Mouse (Mus musculus) C2C12 (cell line): ENCODE results near the gene Ccdc58. TPM values are rescaled to one million over a fixed set of nuclear protein-coding genes. Genes with fewer than 3 reads are reported as not detected.
"Not testable (repeated sequence)": the region's sequence is repeated elsewhere in the genome, so short reads cannot be mapped to it uniquely, and the experiment has no call there.

Experiments
- H3K27me3 ChIP-seq: one replicate; pipeline ENCODE4 v1.6.1; 2011; ENCODE audit not compliant: control insufficient read depth, insufficient read depth, insufficient read length
- H3K36me3 ChIP-seq: one replicate; pipeline ENCODE4 v1.6.1; 2011; ENCODE audit not compliant: control insufficient read depth, insufficient read depth
- H3K4me3 ChIP-seq: one replicate; pipeline ENCODE4 v1.5.1; 2011; ENCODE audit warnings: mild to moderate bottlenecking, control low read depth; ENCODE audit not compliant: poor library complexity, insufficient read depth, severe bottlenecking
- H3K79me2 ChIP-seq: one replicate; pipeline ENCODE4 v1.6.1; 2011; ENCODE audit not compliant: control insufficient read depth, insufficient read depth
- H3K79me3 ChIP-seq: one replicate; pipeline ENCODE4 v1.6.1; 2011; ENCODE audit warnings: low read depth, control low read depth
- H3ac ChIP-seq: one replicate; pipeline ENCODE3; 2011; ENCODE audit warnings: low read depth; ENCODE audit not compliant: control insufficient read depth, insufficient read length
- CEBPB ChIP-seq: IDR thresholded peaks from one replicate; pipeline ENCODE4 v1.6.1; 2011; ENCODE audit warnings: low read depth, mild to moderate bottlenecking, control low read depth, moderate library complexity
- CTCF ChIP-seq: IDR thresholded peaks from one replicate; pipeline ENCODE4 v1.5.1; 2011; ENCODE audit not compliant: control insufficient read depth, insufficient read depth, insufficient read length
- FOSL1 ChIP-seq: IDR thresholded peaks from one replicate; pipeline ENCODE4 v1.8.0; 2011; ENCODE audit warnings: mild to moderate bottlenecking, low read length; ENCODE audit not compliant: poor library complexity, insufficient read depth, severe bottlenecking
- MAX ChIP-seq: IDR thresholded peaks from one replicate; pipeline ENCODE4 v1.6.1; 2011; ENCODE audit warnings: mild to moderate bottlenecking, control low read depth
- MYOD1 ChIP-seq: IDR thresholded peaks from one replicate; pipeline ENCODE4 v1.6.1; 2011; ENCODE audit warnings: low read depth; ENCODE audit not compliant: control insufficient read depth, insufficient read length
- MYOG ChIP-seq: IDR thresholded peaks from one replicate; pipeline ENCODE4 v1.6.1; 2011; ENCODE audit not compliant: control insufficient read depth, insufficient read length; ENCODE audit errors: extremely low read depth
- USF1 ChIP-seq: IDR thresholded peaks from one replicate; pipeline ENCODE4 v1.6.1; 2011; ENCODE audit warnings: low read depth, mild to moderate bottlenecking, control low read depth, moderate library complexity
- polyA plus RNA-seq: library from polyadenylated mRNA; unstranded; fragments of >200 nt; fragmentation: generic; extraction: Trizol; gene quantifications from one replicate; pipeline ENCODE4 v1.2.1, GENCODE M21; 2012; ENCODE audit warnings: missing spikeins

The Ccdc58 gene
- polyA plus RNA-seq, 1 experiment = 52.8 TPM

GRCm38 (mm10) chr16:36089850-36090616 lies 18.5 kb downstream of the Ccdc58 start:
- Histone ChIP-seq H3ac (no peak overlapping the region), H3K79me2 (no peaks in the 10 kb centered on the region), H3K36me3 (peaks cover 47% of the 10 kb centered on the region), H3K4me3 (no peak overlapping the region), H3K27me3 (no peaks in the 10 kb centered on the region), H3K79me3 (no peaks in the 10 kb centered on the region)
- TF ChIP-seq CEBPB = no peak
- TF ChIP-seq FOSL1 = no peak
- no peak for TF ChIP-seq MAX
- no peak for TF ChIP-seq USF1
- TF ChIP-seq MYOD1 = no peak
- no peak for TF ChIP-seq CTCF
- no peak for TF ChIP-seq MYOG

- Histone ChIP-seq H3K27me3 (no peaks in the 10 kb centered on the region), H3K4me3 (no peak overlapping the region), H3K36me3 (peaks cover 38% of the 10 kb centered on the region), H3K79me3 (no peaks in the 10 kb centered on the region), H3K79me2 (no peaks in the 10 kb centered on the region), H3ac (no peak overlapping the region)
- TF ChIP-seq MYOD1 (no peak), MYOG (no peak), MAX (no peak), FOSL1 (no peak), CEBPB (no peak), USF1 (no peak), CTCF (no peak)
Observed at GRCm38 (mm10) chr16:36090785-36091509, 19.5 kb downstream of the Ccdc58 start.

- H3K27me3 ChIP-seq = no peaks in the 10 kb centered on the region
- no peak overlapping the region for H3K4me3 ChIP-seq
- no peak overlapping the region for H3ac ChIP-seq
- TF ChIP-seq CTCF (no peak), MYOG (no peak), CEBPB (no peak), MYOD1 (no peak), USF1 (no peak), MAX (no peak), FOSL1 (no peak)
- no peaks in the 10 kb centered on the region for H3K79me2 ChIP-seq
- no peaks in the 10 kb centered on the region for H3K79me3 ChIP-seq
- peaks cover 23% of the 10 kb centered on the region for H3K36me3 ChIP-seq
Observed at GRCm38 (mm10) chr16:36094079-36094478, 22.6 kb downstream of the Ccdc58 start.

- H3ac ChIP-seq, H3K4me3 ChIP-seq, H3K27me3 ChIP-seq, H3K79me2 ChIP-seq, H3K79me3 ChIP-seq, H3K36me3 ChIP-seq: not testable (repeated sequence)
Observed at GRCm38 (mm10) chr16:36097813-36098499, 26.5 kb downstream of the Ccdc58 start.

- H3K4me3 ChIP-seq = no peak overlapping the region
- no peaks in the 10 kb centered on the region for H3K27me3 ChIP-seq
- no peak for TF ChIP-seq MYOG
- TF ChIP-seq CTCF = no peak
- no peak for TF ChIP-seq MAX
- no peak for TF ChIP-seq MYOD1
- TF ChIP-seq FOSL1 = no peak
- TF ChIP-seq CEBPB = no peak
- TF ChIP-seq USF1 = no peak
- H3ac ChIP-seq = no peak overlapping the region
- no peaks in the 10 kb centered on the region for H3K36me3 ChIP-seq
- H3K79me3 ChIP-seq = no peaks in the 10 kb centered on the region
- H3K79me2 ChIP-seq = no peaks in the 10 kb centered on the region
Observed at GRCm38 (mm10) chr16:36101526-36101925, 30.0 kb downstream of the Ccdc58 start.
